Mouse (Mus musculus) kidney, adult 2 months (tissue): ENCODE measurements around the gene Vwa7. TPM values are rescaled to one million over a fixed set of nuclear protein-coding genes. Genes with fewer than 3 reads are reported as not detected.

Experiments used
- DNase-seq: peaks from one replicate; pipeline ENCODE4 v3.0.0; 2021
- H3K27ac ChIP-seq: fragments of 200-500 bp; 2 replicates; pipeline ENCODE4 v1.5.1; 2012; ENCODE audit warnings: low read depth, low read length, control low read depth, inconsistent platforms; ENCODE audit not compliant: insufficient read depth
- H3K27me3 ChIP-seq: fragments of 200-500 bp; replicated peaks from 2 replicates; pipeline ENCODE4 v1.6.1; 2012; ENCODE audit warnings: mild to moderate bottlenecking, moderate library complexity, low read length, inconsistent platforms; ENCODE audit not compliant: control insufficient read depth, insufficient read depth
- H3K36me3 ChIP-seq: fragments of 200-500 bp; 2 replicates; pipeline ENCODE4 v1.6.1; 2012; ENCODE audit warnings: mild to moderate bottlenecking, moderate library complexity, low read length, inconsistent platforms; ENCODE audit not compliant: control insufficient read depth, insufficient read depth
- H3K4me1 ChIP-seq: fragments of 200-500 bp; 2 replicates; pipeline ENCODE4 v1.6.1; 2011; ENCODE audit warnings: low read length; ENCODE audit not compliant: control insufficient read depth, insufficient read depth
- H3K4me3 ChIP-seq: fragments of 200-500 bp; 2 replicates; pipeline ENCODE4 v1.5.1; 2011; ENCODE audit warnings: mild to moderate bottlenecking, low read depth, low read length, control low read depth; ENCODE audit not compliant: insufficient read depth
- CTCF ChIP-seq: fragments of 200-500 bp; conservative IDR thresholded peaks from 2 replicates; pipeline ENCODE4 v1.5.1; 2011; ENCODE audit warnings: low read depth, mild to moderate bottlenecking, control low read depth, low read length, moderate library complexity, mixed read lengths; ENCODE audit not compliant: insufficient read depth, insufficient read length
- POLR2A ChIP-seq: fragments of 200-500 bp; IDR thresholded peaks from one replicate; pipeline ENCODE4 v1.6.1; 2011; ENCODE audit warnings: low read depth, low read length, control low read depth
- WGBS: fragments of 180-500 bp; shearing (Covaris S2); methylation state at CpG from one replicate; pipeline ENCODE4 v1.1.7; 2018; 5-methylcytosine and 5-hydroxymethylcytosine counted together
- polyA plus RNA-seq: library from polyadenylated mRNA; depleted of rRNA; stranded (reverse); fragments of >200 nt; gene quantifications from 2 replicates; pipeline ENCODE4 v1.2.3, GENCODE M21; 2012

The Vwa7 gene
- polyA plus RNA-seq, 1 experiment: 0.89 TPM

DNA sequence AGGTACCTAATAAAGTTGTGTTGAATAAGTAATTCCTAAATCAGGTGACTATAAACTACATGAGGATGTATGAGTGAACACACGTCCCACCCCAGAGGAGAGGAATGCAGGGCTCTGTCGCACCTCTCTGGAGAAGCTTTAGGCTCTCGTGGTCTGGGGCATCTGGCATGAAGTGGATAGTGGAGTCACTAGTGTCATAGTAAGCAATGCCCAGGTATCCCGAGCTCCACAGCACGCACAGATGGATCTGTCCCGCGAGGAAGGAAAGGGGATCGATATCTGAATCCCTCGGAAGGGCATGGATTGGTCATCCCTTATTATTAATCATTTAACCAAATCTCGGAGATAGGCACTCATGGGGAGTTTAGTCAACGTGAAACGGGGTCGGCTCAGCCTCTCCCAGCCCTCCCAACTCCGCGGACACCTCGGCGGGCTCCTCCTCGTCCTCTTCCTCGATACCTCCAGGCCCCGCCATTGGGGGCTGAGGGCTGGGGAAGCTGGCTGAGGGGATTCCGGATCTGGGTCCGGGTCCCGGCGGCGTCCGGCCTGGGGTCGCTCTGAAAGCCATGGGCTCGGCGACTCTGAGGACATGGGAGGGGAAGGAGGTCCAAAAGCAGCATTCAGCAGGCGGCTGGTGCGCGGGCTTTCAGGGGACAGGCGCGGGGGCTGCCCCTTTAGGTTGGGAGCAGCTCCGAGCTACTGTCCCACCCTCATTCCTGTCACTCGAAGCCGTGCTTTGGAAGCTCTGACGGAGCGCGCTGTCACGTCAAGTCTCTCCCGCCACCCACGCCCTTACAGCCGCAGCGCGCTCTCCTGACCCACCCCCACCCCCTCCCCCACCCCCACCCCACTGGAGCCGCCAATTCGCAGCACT lies 29.7 kb downstream of the Vwa7 start:
- TF ChIP-seq POLR2A: no peak
- no peak for TF ChIP-seq CTCF
- DNase-seq: no peak
- WGBS: 4% methylated on average over 48 of the region's 48 CpGs

DNA sequence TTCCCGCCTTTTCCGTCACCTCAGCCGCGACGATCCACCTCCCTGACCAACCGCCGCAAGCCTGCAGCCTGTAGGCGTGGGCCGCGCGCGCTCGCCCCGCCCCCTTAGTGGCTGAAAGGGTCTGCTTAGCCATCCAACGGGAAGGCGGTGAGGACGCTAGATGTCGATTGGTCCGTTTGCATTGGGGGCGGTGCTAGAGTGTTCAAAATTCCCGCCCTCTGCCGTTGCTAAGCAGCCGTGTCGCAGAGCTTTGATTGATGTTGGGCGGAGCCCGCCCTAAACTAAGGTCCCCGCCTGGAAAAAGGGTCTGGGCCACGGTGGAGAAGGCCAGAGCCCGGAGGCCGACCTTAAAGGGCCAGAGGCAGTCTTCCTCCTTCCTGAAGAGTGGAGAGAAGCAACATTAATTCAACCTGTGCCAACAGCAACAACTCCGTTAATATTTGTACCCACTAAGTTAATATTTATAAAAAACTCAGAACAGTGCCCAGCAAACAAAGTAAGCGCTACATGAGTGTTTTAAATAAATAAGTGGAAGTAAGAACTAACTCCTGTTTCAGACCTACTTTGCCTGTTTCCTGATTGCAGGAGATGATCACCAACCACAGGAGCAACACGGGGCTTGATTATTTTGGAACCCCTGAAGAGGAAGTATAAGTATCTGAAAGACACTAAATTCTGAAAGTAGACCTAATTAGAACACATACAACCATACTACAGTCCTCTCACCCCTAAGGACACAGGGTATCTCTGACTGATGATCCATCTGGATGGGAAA lies 30.5 kb downstream of the Vwa7 start, which contains the start of gene Msh5:
TSS of gene Msh5 (minus strand) at position 65 of the 775 bp plus-strand sequence.
- WGBS: under 1% methylated on average over 33 of the region's 33 CpGs
- Histone ChIP-seq H3K4me1 (peaks cover 15% of the 10 kb centered on the region), H3K4me3 (peak within 1 kb of the TSS; percentile 47), H3K27ac (peak within 1 kb of the TSS; percentile 94), H3K36me3 (no peaks in the 10 kb centered on the region), H3K27me3 (no peaks in the 10 kb centered on the region)
- peak; percentile 99 for DNase-seq
- TF ChIP-seq CTCF: no peak
- TF ChIP-seq POLR2A: no peak

More for the DNA sequence above, 29.7 kb downstream of the Vwa7 start:
- 0 out of 2 replicates have a peak overlapping the region, but pooled peaks have one; percentile 3 for H3K27ac ChIP-seq
- no peaks in the 10 kb centered on the region for H3K36me3 ChIP-seq
- peak overlapping the region; percentile 47 for H3K4me3 ChIP-seq
- no peaks in the 10 kb centered on the region for H3K27me3 ChIP-seq
- H3K4me1 ChIP-seq: peaks cover 15% of the 10 kb centered on the region

DNA sequence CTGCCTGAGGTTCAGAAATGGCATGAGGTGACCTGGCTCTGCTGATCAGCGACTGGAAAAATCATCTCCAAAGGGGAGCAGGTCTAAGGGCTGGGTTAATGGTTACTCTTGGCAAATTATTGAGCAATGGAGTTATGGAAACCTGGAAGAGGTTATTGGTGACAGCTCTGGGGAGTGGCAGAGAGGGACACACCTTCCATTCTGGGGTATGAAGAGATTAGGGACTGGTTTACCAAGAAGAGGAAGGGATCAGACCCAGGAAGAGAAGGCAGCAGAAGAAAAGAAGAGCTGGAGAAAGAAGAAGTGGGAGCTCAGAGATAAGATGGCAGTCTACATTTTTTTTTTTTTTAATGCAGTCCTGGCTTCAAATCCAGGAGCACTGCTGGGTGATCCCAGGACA lies 31.3 kb downstream of the Vwa7 start:
- Histone ChIP-seq H3K27ac (peak overlapping the region; percentile 94), H3K36me3 (no peaks in the 10 kb centered on the region), H3K4me3 (peak overlapping the region; percentile 6; the same call in 1 of the 2 replicates), H3K4me1 (peaks cover 15% of the 10 kb centered on the region), H3K27me3 (no peaks in the 10 kb centered on the region)
- DNase-seq: peak; percentile 91
- WGBS: 20% methylated on average over 1 of the region's 1 CpGs
- TF ChIP-seq CTCF: no peak
- no peak for TF ChIP-seq POLR2A

DNA sequence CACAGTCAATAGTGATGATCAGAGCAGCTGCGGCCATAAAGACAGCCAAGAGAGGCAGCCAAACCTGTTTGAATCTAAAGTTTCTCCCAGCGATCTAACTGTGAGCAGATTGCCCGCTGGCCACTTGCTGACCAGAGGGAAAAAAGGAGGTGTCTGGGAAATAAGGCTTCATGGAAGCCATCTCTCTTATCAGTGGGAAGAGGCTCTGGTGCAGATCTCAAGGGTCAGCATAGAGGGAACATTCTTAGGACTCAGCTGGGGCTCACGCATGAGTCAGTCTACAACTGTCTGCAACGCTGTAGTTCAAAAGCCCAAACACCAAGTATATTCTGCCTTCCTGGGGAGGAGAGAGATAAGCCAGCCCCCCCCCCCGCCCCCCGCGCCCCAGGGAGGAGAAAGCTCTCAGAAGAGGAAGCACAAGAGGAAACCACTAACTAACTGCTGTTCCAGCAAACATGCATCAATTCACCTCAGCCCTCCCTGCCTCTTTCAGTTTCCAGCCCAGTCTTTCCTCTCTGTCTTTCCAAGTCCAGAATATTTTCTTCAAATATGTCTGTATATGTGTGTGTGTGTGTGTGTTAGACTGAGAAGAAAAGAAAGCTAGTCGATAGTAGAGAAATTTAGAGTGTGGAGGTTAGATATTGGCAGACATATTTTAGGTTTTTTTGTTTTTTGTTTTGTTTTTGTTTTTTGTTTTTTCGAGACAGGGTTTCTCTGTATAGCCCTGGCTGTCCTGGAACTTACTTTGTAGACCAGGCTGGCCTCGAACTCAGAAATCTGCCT lies 32.0 kb downstream of the Vwa7 start:
- Histone ChIP-seq H3K4me3 (peak overlapping the region; percentile 6; the same call in 1 of the 2 replicates), H3K27ac (peak overlapping the region; percentile 94), H3K36me3 (no peaks in the 10 kb centered on the region; the same call in 1 of the 2 replicates), H3K27me3 (no peaks in the 10 kb centered on the region), H3K4me1 (peaks cover 15% of the 10 kb centered on the region)
- DNase-seq: peak; percentile 61
- WGBS: 20% methylated on average over 11 of the region's 11 CpGs
- TF ChIP-seq CTCF (no peak), POLR2A (no peak)

DNA sequence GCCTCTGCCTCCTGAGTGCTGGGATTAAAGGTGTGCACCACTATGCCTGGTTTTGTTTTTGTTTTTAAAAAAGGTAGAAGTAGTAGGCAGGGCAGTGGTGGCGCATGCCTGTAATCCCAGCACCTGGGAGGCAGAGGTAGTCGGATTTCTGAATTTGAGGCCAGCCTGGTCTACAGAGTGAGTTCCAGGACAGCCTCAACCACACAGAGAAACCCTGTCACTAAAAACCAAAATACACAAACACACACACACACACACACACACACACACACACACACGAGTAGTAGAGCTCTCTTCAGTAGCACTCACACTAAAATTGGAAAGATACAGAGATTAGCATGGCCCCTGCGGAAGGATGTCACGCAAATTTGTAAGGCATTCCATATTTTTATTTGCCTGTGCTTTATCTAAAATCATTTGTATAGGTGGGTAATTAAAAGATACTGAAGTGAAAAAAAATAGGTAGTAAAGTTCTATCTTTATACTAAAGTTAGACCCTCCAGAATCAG lies 32.6 kb downstream of the Vwa7 start:
- Histone ChIP-seq H3K4me3 (no peak overlapping the region), H3K27ac (peak overlapping the region; percentile 32; the same call in 1 of the 2 replicates)
- WGBS: 73% methylated on average over 5 of the region's 5 CpGs

DNA sequence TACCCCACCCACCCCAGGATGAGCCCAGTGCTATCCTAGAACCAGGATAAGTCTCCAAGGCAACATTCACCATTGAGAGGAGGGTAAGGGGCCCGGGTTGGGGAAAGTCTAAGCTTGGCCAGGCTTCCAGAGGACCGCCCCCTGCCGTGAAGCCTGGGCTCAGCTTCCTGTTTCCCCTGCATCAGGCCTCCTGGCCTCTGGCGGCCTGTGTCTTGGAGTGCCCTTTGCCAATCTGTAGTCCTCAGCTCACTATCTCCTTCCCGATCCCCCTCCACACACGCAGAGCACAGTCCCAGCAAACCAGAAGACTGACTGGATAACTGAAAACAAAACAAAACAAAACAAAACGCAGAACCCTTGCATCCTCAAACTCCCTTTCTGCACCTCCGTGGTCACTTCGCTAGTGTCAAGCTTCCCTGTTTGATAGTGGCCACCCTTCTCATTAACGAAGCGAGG lies 33.2 kb downstream of the Vwa7 start, which contains the start of gene Clic1:
TSS of gene Clic1 (plus strand) at position 406 of the 456 bp plus-strand sequence.
- Histone ChIP-seq H3K36me3 (peaks cover 3% of the 10 kb centered on the region; the same call in 1 of the 2 replicates), H3K4me3 (peak within 1 kb of the TSS; percentile 73), H3K27ac (peak within 1 kb of the TSS; percentile 85), H3K4me1 (peaks cover 15% of the 10 kb centered on the region), H3K27me3 (no peaks in the 10 kb centered on the region)
- TF ChIP-seq CTCF (no peak), POLR2A (peak; percentile 43)
- DNase-seq: peak; percentile 58
- WGBS: 5% methylated on average over 11 of the region's 11 CpGs

More for the DNA sequence above, 32.6 kb downstream of the Vwa7 start:
- Histone ChIP-seq H3K4me1 (peaks cover 15% of the 10 kb centered on the region), H3K27me3 (no peaks in the 10 kb centered on the region), H3K36me3 (peaks cover under 1% of the 10 kb centered on the region; the same call in 1 of the 2 replicates)
- no peak for DNase-seq
- no peak for TF ChIP-seq CTCF
- TF ChIP-seq POLR2A: no peak
